Mouse (Mus musculus) CH12.LX (cell line): ENCODE results near the gene Rab19. TPM values are rescaled to one million over a fixed set of nuclear protein-coding genes. Genes with fewer than 3 reads are reported as not detected.

Experiments
- DNase-seq: peaks from one replicate; pipeline ENCODE4 v3.0.0-alpha.2; 2013; ENCODE audit errors: extremely low read depth
- H3K27ac ChIP-seq: 2 replicates; pipeline ENCODE4 v1.5.1; 2012; ENCODE audit warnings: low read depth, mild to moderate bottlenecking, control low read depth, moderate library complexity; ENCODE audit not compliant: insufficient read depth
- H3K27me3 ChIP-seq: replicated peaks from 2 replicates; pipeline ENCODE3; 2012; ENCODE audit warnings: inconsistent platforms
- H3K36me3 ChIP-seq, 2 experiments: replicated peaks in 1 of 2; 2 replicates each; pipeline versions ENCODE3 to v1.6.1; 2012; ENCODE audit warnings: inconsistent platforms in 1 of 2, low read length in 1 of 2, mild to moderate bottlenecking in 1 of 2, mixed read lengths in 1 of 2, moderate library complexity in 1 of 2; ENCODE audit not compliant: control insufficient read depth in 1 of 2, insufficient read depth in 1 of 2
- H3K4me1 ChIP-seq, 2 experiments: 2 replicates each; pipeline ENCODE4 v1.6.1; 2012; ENCODE audit warnings: inconsistent platforms in 1 of 2, moderate library complexity in 1 of 2; ENCODE audit not compliant: insufficient read depth in 2 of 2, control insufficient read depth in 1 of 2
- H3K4me2 ChIP-seq: 2 replicates; pipeline ENCODE4 v1.6.1; 2012; ENCODE audit warnings: low read depth, mild to moderate bottlenecking, control low read depth; ENCODE audit not compliant: poor library complexity, insufficient read depth, severe bottlenecking
- H3K4me3 ChIP-seq, 3 experiments: fragments of 150-350 bp in 1 of 3; sonication (generic) in 1 of 3; replicated peaks in 1 of 3; 2 replicates each; pipeline versions ENCODE3 to v1.5.1; 2011 to 2012; ENCODE audit warnings: low read depth in 2 of 3, low read length in 2 of 3, mild to moderate bottlenecking in 2 of 3, moderate library complexity in 2 of 3, control low read depth in 1 of 3, improper control_type of control experiment in 1 of 3, inconsistent platforms in 1 of 3, mixed read lengths in 1 of 3; ENCODE audit not compliant: poor library complexity in 1 of 3
- H3K79me2 ChIP-seq: replicated peaks from 2 replicates; pipeline ENCODE4 v1.6.1; 2012; ENCODE audit warnings: mild to moderate bottlenecking, moderate library complexity; ENCODE audit not compliant: control insufficient read depth, poor library complexity, insufficient read depth, severe bottlenecking; ENCODE audit errors: extremely low read depth
- H3K9ac ChIP-seq: 2 replicates; pipeline ENCODE4 v1.6.1; 2012; ENCODE audit warnings: low read depth, mild to moderate bottlenecking, control low read depth, moderate library complexity; ENCODE audit not compliant: insufficient read depth
- H3K9me3 ChIP-seq: replicated peaks from 2 replicates; pipeline ENCODE3; 2012; ENCODE audit warnings: low read length, inconsistent platforms, mixed read lengths
- BHLHE40 ChIP-seq: IDR thresholded peaks from 2 replicates; pipeline ENCODE4 v1.6.1; 2011; ENCODE audit warnings: mild to moderate bottlenecking, low read depth, low read length, improper control_type of control experiment
- IRF4 ChIP-seq: IDR thresholded peaks from 2 replicates; pipeline ENCODE4 v1.6.1; 2014; ENCODE audit warnings: low read depth, mild to moderate bottlenecking, inconsistent platforms, low read length, improper control_type of control experiment
- JUN ChIP-seq: IDR thresholded peaks from 2 replicates; pipeline ENCODE4 v1.6.1; 2011; ENCODE audit warnings: low read depth, mild to moderate bottlenecking, low read length, improper control_type of control experiment, moderate library complexity; ENCODE audit not compliant: insufficient read depth
- MEF2A ChIP-seq: IDR thresholded peaks from 2 replicates; pipeline ENCODE4 v1.6.1; 2014; ENCODE audit warnings: low read depth, mild to moderate bottlenecking, inconsistent platforms, low read length, improper control_type of control experiment, borderline replicate concordance
- NELFE ChIP-seq: IDR thresholded peaks from 2 replicates; pipeline ENCODE4 v1.6.1; 2011; ENCODE audit warnings: low read depth, low read length, improper control_type of control experiment
- NRF1 ChIP-seq: IDR thresholded peaks from 2 replicates; pipeline ENCODE4 v1.6.1; 2014; ENCODE audit warnings: low read depth, mild to moderate bottlenecking, inconsistent platforms, low read length, improper control_type of control experiment, moderate library complexity
- PAX5 ChIP-seq: IDR thresholded peaks from 2 replicates; pipeline ENCODE4 v1.6.1; 2012; ENCODE audit warnings: low read length, inconsistent platforms, mixed read lengths
- POLR2AphosphoS2 ChIP-seq: IDR thresholded peaks from 2 replicates; pipeline ENCODE4 v1.6.1; 2011; ENCODE audit warnings: low read depth, low read length, improper control_type of control experiment
- RAD21 ChIP-seq: IDR thresholded peaks from 2 replicates; pipeline ENCODE4 v1.6.1; 2011; ENCODE audit warnings: low read depth, mild to moderate bottlenecking, low read length, improper control_type of control experiment, moderate library complexity
- RCOR1 ChIP-seq: conservative IDR thresholded peaks from 2 replicates; pipeline ENCODE4 v1.6.1; 2012; ENCODE audit warnings: low read depth, mild to moderate bottlenecking, inconsistent platforms, low read length, improper control_type of control experiment
- SIN3A ChIP-seq: IDR thresholded peaks from 2 replicates; pipeline ENCODE4 v1.6.1; 2012; ENCODE audit warnings: low read length, improper control_type of control experiment, inconsistent platforms
- SMC3 ChIP-seq: IDR thresholded peaks from 2 replicates; pipeline ENCODE4 v1.6.1; 2011; ENCODE audit warnings: low read depth, low read length, improper control_type of control experiment
- USF2 ChIP-seq: conservative IDR thresholded peaks from 2 replicates; pipeline ENCODE4 v1.6.1; 2011; ENCODE audit warnings: low read depth, low read length, improper control_type of control experiment
- ZKSCAN1 ChIP-seq: IDR thresholded peaks from 2 replicates; pipeline ENCODE4 v1.6.1; 2012; ENCODE audit warnings: low read depth, inconsistent platforms, low read length, improper control_type of control experiment, borderline replicate concordance
- ZMIZ1 ChIP-seq: IDR thresholded peaks from 2 replicates; pipeline ENCODE4 v1.6.1; 2012; ENCODE audit warnings: low read depth, mild to moderate bottlenecking, inconsistent platforms, low read length, improper control_type of control experiment
- ZNF384 ChIP-seq: IDR thresholded peaks from 2 replicates; pipeline ENCODE4 v1.6.1; 2012; ENCODE audit warnings: low read depth, low read length, improper control_type of control experiment, inconsistent platforms
- dilution Hi-C: fragments of 300-500 bp; cut with MboI; formaldehyde crosslinking; loops from 2 replicates; pipeline ENCODE4 v1.14.3; 2020; ENCODE audit warnings: low sequenced_read_pairs; ENCODE audit not compliant: extremely low pct_unique_long_range_greater_than_20kb, extremely low pct_ligation_motif_present
- in situ Hi-C: fragments of 300-500 bp; cut with MboI; formaldehyde crosslinking; loops from 3 replicates; pipeline ENCODE4 v1.14.3; 2019; ENCODE audit warnings: low sequenced_read_pairs, low pct_ligation_motif_present, low pct_unique_long_range_greater_than_20kb, mixed read lengths
- polyA plus RNA-seq: library from polyadenylated mRNA; unstranded; fragments of >175 nt; gene quantifications from 2 replicates; pipeline ENCODE4 v1.2.1, GENCODE M21; 2012; ENCODE audit warnings: low read depth; ENCODE audit not compliant: insufficient read length
- total RNA-seq, 2 experiments: library from RNA; depleted of rRNA; stranded (reverse); fragments of 300-350 nt in 1 of 2; fragments of >200 nt in 1 of 2; gene quantifications; 2 replicates each; pipeline ENCODE4 v1.2.3; 2012 to 2014

Rab19 gene
- total and polyA plus RNA-seq, 3 experiments = 0.63 to 3.3 TPM; not detected in 1

GRCm38 (mm10) chr6:39362684-39363083 is 18.3 kb upstream of the Rab19 start:
- no peaks in the 10 kb centered on the region for H3K9me3 ChIP-seq
- in situ Hi-C loops (no loop called here), dilution Hi-C loops (no loop called here)
- no peaks in the 10 kb centered on the region for H3K27me3 ChIP-seq
- DNase-seq = no peak
- peaks cover 0 to 11% of the 10 kb centered on the region in 2 experiments; a peak in 2 of 4 replicates for H3K4me1 ChIP-seq
- no peak overlapping the region for H3K27ac ChIP-seq
- H3K79me2 ChIP-seq = no peaks in the 10 kb centered on the region
- TF ChIP-seq SMC3 (no peak), RAD21 (no peak), PAX5 (no peak), USF2 (no peak), ZNF384 (no peak), ZMIZ1 (no peak), NELFE (no peak), RCOR1 (no peak), MEF2A (no peak), NRF1 (no peak), JUN (no peak), BHLHE40 (no peak)
- no peak overlapping the region for H3K4me3 ChIP-seq
- no peak overlapping the region for H3K4me2 ChIP-seq
- H3K9ac ChIP-seq = no peak overlapping the region
- H3K36me3 ChIP-seq = peaks cover 26 to 52% of the 10 kb centered on the region in 2 experiments

DNA sequence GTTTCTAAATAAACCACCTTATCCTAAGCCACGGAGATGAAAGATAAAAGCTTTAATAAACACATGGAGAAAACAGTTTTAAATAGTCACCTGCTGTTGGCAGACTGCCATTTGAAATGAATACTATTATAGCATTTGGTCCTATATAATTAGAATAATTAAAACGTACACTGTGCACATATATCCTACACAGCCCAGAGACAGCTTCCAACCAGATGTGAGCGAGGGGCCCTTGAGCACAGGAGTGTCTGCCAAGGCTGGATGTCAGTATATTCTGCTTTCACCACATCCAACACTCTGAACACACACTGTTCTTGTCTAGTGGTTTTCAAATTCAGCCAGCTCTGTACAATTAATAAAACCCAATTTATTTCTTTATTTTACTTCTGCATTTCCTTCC is 11.3 kb upstream of the Rab19 start:
- Histone ChIP-seq H3K79me2 (no peaks in the 10 kb centered on the region; the same call in 1 of the 2 replicates), H3K27ac (no peak overlapping the region), H3K4me1 (peaks cover 2 to 17% of the 10 kb centered on the region in 2 experiments; a peak in 2 of 4 replicates), H3K9ac (no peak overlapping the region), H3K4me2 (no peak overlapping the region), H3K4me3 (no peak overlapping the region), H3K9me3 (peaks cover 7% of the 10 kb centered on the region), H3K27me3 (no peaks in the 10 kb centered on the region), H3K36me3 (peaks cover 13 to 40% of the 10 kb centered on the region in 2 experiments)
- no peak for TF ChIP-seq SIN3A
- no peak for TF ChIP-seq PAX5
- TF ChIP-seq MEF2A = no peak
- no peak for TF ChIP-seq POLR2AphosphoS2
- TF ChIP-seq IRF4 = no peak
- TF ChIP-seq ZKSCAN1 = no peak
- no peak for TF ChIP-seq SMC3
- no peak for DNase-seq
- dilution Hi-C loops = no loop called here
- in situ Hi-C loops = no loop called here
